Mouse (Mus musculus) heart, postnatal 36 days (tissue): ENCODE results near the gene Cdhr2. TPM values are rescaled to one million over a fixed set of nuclear protein-coding genes. Genes with fewer than 3 reads are reported as not detected.

Experiments used
- DNase-seq, 2 experiments: peaks; one replicate each; pipeline ENCODE4 v3.0.0; 2021 to 2022
- intact Hi-C: fragments of 180-260 bp; cut with DNase I; formaldehyde crosslinking; loops from one replicate; pipeline ENCODE4 v1.15.1; 2025
- total RNA-seq, 2 experiments: library from RNA; stranded (reverse); gene quantifications; 2 replicates each; pipeline ENCODE4 v1.2.3; 2021

Gene Cdhr2
- total RNA-seq, 2 experiments from 2014 or later = not detected

- intact Hi-C loops = no loop called here
- DNase-seq = no peak
Measured at GRCm38 (mm10) chr13:54767012-54767411, 65.8 kb downstream of the Cdhr2 start.

- intact Hi-C loops = no loop called here
- DNase-seq = peak; percentile 15 to 20
Measured at GRCm38 (mm10) chr13:54780592-54780991, 79.3 kb downstream of the Cdhr2 start.

GRCm38 (mm10) chr13:54781086-54781485 is 79.8 kb downstream of the Cdhr2 start:
- no peak for DNase-seq
- intact Hi-C loops = no loop called here

GRCm38 (mm10) chr13:54783235-54783634 is 82.0 kb downstream of the Cdhr2 start:
- intact Hi-C loops = no loop called here

GRCm38 (mm10) chr13:54783698-54784097 is 82.4 kb downstream of the Cdhr2 start, which contains the start of gene Eif4e1b:
TSS of gene Eif4e1b (plus strand) at chr13:54783998.
- no peak for DNase-seq
- intact Hi-C loops = no loop called here

More at GRCm38 (mm10) chr13:54783235-54783634, 82.0 kb downstream of the Cdhr2 start:
- DNase-seq = no peak

Other genes starting within 250 kb of the Cdhr2 start
- 10 to 100 TPM; 18.7 to 21.4 TPM for gene Thoc3, start 232.6 kb upstream of the Cdhr2 start, total RNA-seq
- gene Simc1, start 197.7 kb upstream of the Cdhr2 start, total RNA-seq = 1 to 10 TPM; 1.3 to 2.1 TPM
- gene 4833439L19Rik, start 136.0 kb upstream of the Cdhr2 start, total RNA-seq = 10 to 100 TPM; 91.5 TPM
- 1 to 10 TPM; 6.8 to 7.3 TPM for gene Arl10, start 126.4 kb upstream of the Cdhr2 start, total RNA-seq
- gene Nop16, start 111.4 kb upstream of the Cdhr2 start, total RNA-seq = 10 to 100 TPM; 16.5 to 17.3 TPM
- 100 to 1,000 TPM; 194 to 196 TPM for gene Higd2a, start 111.3 kb upstream of the Cdhr2 start, total RNA-seq
- gene Cltb, start 90.1 kb upstream of the Cdhr2 start, total RNA-seq = 100 to 1,000 TPM in 1 of 2 experiments, 10 to 100 TPM in 1; 97.1 to 104 TPM
- gene Faf2, start 79.7 kb upstream of the Cdhr2 start, total RNA-seq = 10 to 100 TPM; 21.3 to 23.0 TPM
- gene Rnf44, start 7.6 kb upstream of the Cdhr2 start, total RNA-seq = 10 to 100 TPM; 50.1 to 54.7 TPM
- gene Gprin1, start 48.4 kb downstream of the Cdhr2 start, total RNA-seq = not detected
- not detected for gene Sncb, start 65.1 kb downstream of the Cdhr2 start, total RNA-seq
- gene Eif4e1b, start 82.5 kb downstream of the Cdhr2 start, total RNA-seq = not detected
- gene Tspan17, start 87.9 kb downstream of the Cdhr2 start, total RNA-seq = 10 to 100 TPM in 1 of 2 experiments, 1 to 10 TPM in 1; 7.6 to 13.0 TPM
- gene Unc5a, start 247.9 kb downstream of the Cdhr2 start, total RNA-seq = under 1 TPM; 0.49 to 0.92 TPM